Mouse (Mus musculus) hindbrain, embryonic 16.5 days (tissue): ENCODE data around the gene E130114P18Rik. TPM values are rescaled to one million over a fixed set of nuclear protein-coding genes. Genes with fewer than 3 reads are reported as not detected.

Experiments used
- ATAC-seq: fragments of 200-750 bp; cut with Nextera tagmentation; 2 replicates; pipeline ENCODE4 v1.8.0; 2017; ENCODE audit warnings: moderate TSS enrichment, moderate library complexity
- H3K27ac ChIP-seq: fragments of 300-500 bp; sonication (generic); 2 replicates; pipeline ENCODE4 v1.5.1; 2014; ENCODE audit warnings: low read depth, mild to moderate bottlenecking, control low read depth, low read length, moderate library complexity
- H3K27me3 ChIP-seq: fragments of 300-500 bp; sonication (generic); replicated peaks from 2 replicates; pipeline ENCODE4 v1.6.1; 2014; ENCODE audit warnings: low read length; ENCODE audit not compliant: control insufficient read depth, insufficient read depth
- H3K36me3 ChIP-seq: fragments of 300-500 bp; sonication (generic); 2 replicates; pipeline ENCODE4 v1.6.1; 2014; ENCODE audit warnings: mild to moderate bottlenecking, low read length, moderate library complexity, mixed read lengths; ENCODE audit not compliant: control insufficient read depth, insufficient read depth
- H3K4me1 ChIP-seq: fragments of 300-500 bp; sonication (generic); 2 replicates; pipeline ENCODE4 v1.6.1; 2014; ENCODE audit warnings: low read depth, low read length; ENCODE audit not compliant: control insufficient read depth, insufficient read depth
- H3K4me2 ChIP-seq: fragments of 300-500 bp; sonication (generic); 2 replicates; pipeline ENCODE4 v1.6.1; 2014; ENCODE audit warnings: mild to moderate bottlenecking, low read length, control low read depth, moderate library complexity
- H3K4me3 ChIP-seq: fragments of 300-500 bp; sonication (generic); 2 replicates; pipeline ENCODE4 v1.5.1; 2014; ENCODE audit warnings: mild to moderate bottlenecking, low read length, control low read depth, moderate library complexity
- H3K9ac ChIP-seq: fragments of 300-500 bp; sonication (generic); 2 replicates; pipeline ENCODE4 v1.6.1; 2014; ENCODE audit warnings: low read depth, mild to moderate bottlenecking, control low read depth, low read length, moderate library complexity
- H3K9me3 ChIP-seq: fragments of 300-500 bp; sonication (generic); 2 replicates; pipeline ENCODE4 v1.6.1; 2014; ENCODE audit warnings: mild to moderate bottlenecking, low read length, moderate library complexity; ENCODE audit not compliant: control insufficient read depth
- WGBS: fragments of 180-500 bp; shearing (Covaris S2); extraction: QIAGEN DNeasy Blood & Tissue Kit; methylation state at CpG from one replicate; pipeline ENCODE4 v1.1.7; 2014; 5-methylcytosine and 5-hydroxymethylcytosine counted together
- polyA plus RNA-seq: library from polyadenylated mRNA; unstranded; fragments of >200 nt; fragmentation: Nextera tagmentation; extraction: Ambion mirVana; gene quantifications from 2 replicates; pipeline ENCODE4 v1.2.1, GENCODE M21; 2015

Gene E130114P18Rik
- polyA plus RNA-seq, 1 experiment from 2014 or later: 21.5 TPM

DNA sequence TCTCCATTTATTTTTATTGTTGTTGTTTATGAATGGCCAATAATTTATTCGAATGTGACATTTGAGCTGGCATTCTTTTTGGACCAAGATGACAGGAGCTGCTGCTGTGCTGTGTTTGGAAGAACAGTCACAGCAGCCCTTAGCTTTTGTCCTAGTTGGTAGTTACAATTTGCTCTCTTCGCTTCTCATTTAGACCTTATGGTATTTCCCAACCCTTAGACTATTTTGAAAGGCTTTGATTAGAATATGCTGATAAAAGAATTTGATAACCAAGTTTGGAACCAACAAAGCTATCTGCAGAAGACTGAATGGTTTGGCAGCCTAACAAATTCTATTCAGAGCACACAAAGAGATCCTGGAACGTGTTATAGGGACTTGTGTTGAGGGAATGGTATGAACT is 40.6 kb upstream of the E130114P18Rik start:
- H3K4me3 ChIP-seq: no peak overlapping the region
- H3K9me3 ChIP-seq: no peaks in the 10 kb centered on the region
- no peak overlapping the region for H3K9ac ChIP-seq
- no peaks in the 10 kb centered on the region for H3K36me3 ChIP-seq
- H3K4me2 ChIP-seq: no peak overlapping the region
- peaks cover 3% of the 10 kb centered on the region for H3K4me1 ChIP-seq
- ATAC-seq: no peak
- H3K27me3 ChIP-seq: no peaks in the 10 kb centered on the region
- whole genome bisulfite sequencing: 69% methylated on average over 3 of the region's 3 CpGs
- H3K27ac ChIP-seq: no peak overlapping the region

DNA sequence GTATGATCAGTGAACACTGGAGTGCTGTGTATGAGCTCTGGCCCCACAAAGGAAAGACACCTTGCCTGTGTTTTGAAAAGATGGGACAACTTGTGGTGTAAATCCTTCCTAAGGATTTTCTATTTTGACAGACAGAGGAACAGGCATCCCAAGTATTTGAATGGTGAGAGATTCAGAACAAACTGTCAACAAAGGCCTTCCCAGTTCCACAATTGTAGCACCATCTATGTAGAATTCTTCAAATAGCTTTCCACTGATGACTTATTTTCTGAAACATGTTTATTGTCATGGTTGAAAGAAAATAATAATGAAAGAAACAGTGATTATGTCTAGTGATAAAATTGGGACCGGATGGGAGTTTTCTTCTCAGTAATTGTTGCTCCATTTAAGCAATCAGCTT is 39.9 kb upstream of the E130114P18Rik start:
- WGBS: 82% methylated on average over 1 of the region's 1 CpGs
- Histone ChIP-seq H3K4me3 (no peak overlapping the region), H3K36me3 (no peaks in the 10 kb centered on the region), H3K4me2 (no peak overlapping the region), H3K27me3 (no peaks in the 10 kb centered on the region), H3K9me3 (no peaks in the 10 kb centered on the region), H3K4me1 (peaks cover 3% of the 10 kb centered on the region), H3K9ac (no peak overlapping the region), H3K27ac (no peak overlapping the region)
- ATAC-seq: no peak

DNA sequence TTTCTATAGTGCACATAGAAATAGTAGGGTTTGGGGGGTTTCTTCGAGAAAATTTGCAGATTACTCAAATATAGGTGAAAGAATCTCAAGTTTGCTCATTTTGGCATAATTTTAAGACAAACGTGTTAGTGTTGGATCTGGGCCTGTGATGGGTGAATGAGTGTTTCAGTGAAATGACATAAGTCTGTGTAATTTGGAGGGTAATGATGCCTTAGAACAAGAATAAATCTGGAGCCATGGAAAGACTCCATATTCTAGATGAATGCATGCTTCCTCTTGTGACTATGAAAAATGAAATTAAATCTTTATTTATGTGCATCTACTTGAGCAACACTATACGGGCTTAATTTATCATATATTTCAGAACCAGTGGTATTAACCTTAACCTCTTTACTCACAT is 38.9 kb upstream of the E130114P18Rik start:
- H3K36me3 ChIP-seq: no peaks in the 10 kb centered on the region
- H3K9me3 ChIP-seq: no peaks in the 10 kb centered on the region
- no peak overlapping the region for H3K27ac ChIP-seq
- no peak overlapping the region for H3K9ac ChIP-seq
- H3K4me2 ChIP-seq: no peak overlapping the region
- WGBS: 81% methylated on average over 3 of the region's 3 CpGs
- H3K4me1 ChIP-seq: peaks cover 3% of the 10 kb centered on the region
- H3K4me3 ChIP-seq: no peak overlapping the region
- ATAC-seq: no peak
- no peaks in the 10 kb centered on the region for H3K27me3 ChIP-seq

DNA sequence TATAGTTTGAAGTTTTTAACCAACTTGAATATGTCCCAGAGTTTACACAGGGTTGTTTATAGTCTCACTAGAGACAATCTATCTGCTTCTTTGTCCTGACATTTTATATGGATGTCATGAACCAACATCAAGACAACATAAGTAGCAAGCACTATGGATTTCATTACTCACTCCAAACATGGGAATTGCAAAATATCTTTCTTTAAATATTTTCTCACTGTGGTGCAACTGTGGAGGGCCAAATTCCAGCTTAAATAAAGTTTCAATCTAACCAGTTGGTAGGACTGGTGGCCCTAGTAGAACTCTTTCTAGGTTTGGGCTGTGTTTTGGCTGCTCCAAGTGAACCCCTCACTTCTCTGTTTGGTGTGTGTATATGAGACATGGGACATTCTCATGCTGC is 38.1 kb upstream of the E130114P18Rik start:
- Histone ChIP-seq H3K9me3 (no peaks in the 10 kb centered on the region), H3K36me3 (no peaks in the 10 kb centered on the region), H3K27ac (no peak overlapping the region), H3K4me3 (no peak overlapping the region), H3K9ac (no peak overlapping the region), H3K4me2 (no peak overlapping the region), H3K4me1 (peaks cover 3% of the 10 kb centered on the region), H3K27me3 (no peaks in the 10 kb centered on the region)
- no peak for ATAC-seq

DNA sequence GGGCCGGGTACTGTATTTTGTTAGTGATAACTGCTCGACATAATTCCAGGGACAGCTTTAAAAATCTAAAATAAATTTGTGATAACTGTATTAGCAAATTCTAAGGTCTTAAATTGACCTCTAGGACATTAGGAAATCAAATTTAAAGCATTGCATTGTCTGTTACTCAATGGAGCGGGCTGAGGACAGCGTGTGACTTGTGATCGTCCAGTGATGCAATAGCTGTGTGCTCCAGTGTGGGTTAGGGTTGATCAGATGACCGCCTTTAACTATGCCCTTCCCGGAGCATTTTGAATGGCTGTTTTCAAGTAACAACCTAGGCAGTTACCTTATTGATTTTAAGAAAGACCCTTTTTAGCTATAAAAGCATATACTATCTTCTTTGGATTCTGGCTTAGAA is 36.6 kb upstream of the E130114P18Rik start:
- H3K4me3 ChIP-seq: no peak overlapping the region
- ATAC-seq: no peak
- no peak overlapping the region for H3K9ac ChIP-seq
- no peaks in the 10 kb centered on the region for H3K36me3 ChIP-seq
- H3K4me2 ChIP-seq: no peak overlapping the region
- 85% methylated on average over 7 of the region's 7 CpGs for WGBS
- H3K9me3 ChIP-seq: no peaks in the 10 kb centered on the region
- no peak overlapping the region for H3K27ac ChIP-seq
- no peaks in the 10 kb centered on the region for H3K27me3 ChIP-seq
- peaks cover 3% of the 10 kb centered on the region for H3K4me1 ChIP-seq

DNA sequence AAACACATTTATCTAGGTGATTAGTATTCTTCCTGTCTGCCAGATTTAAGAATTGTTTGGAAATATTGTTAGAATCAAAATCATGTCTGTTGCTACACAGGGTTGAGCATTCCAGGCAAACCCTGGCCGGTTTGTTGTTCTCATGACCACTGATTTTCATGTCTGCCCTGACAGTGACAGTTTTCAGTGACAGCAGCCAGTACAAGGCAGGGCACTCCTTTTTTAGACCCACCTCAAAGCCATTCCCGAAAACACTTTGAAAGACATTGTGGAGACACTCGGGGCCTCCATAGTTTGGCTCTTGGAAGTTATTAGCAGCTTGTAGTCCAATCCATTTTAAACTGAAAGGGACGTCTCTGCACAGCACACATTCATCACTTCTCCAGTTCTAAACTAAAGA is 36.1 kb upstream of the E130114P18Rik start:
- peaks cover 3% of the 10 kb centered on the region for H3K4me1 ChIP-seq
- H3K27ac ChIP-seq: no peak overlapping the region
- WGBS: 66% methylated on average over 4 of the region's 4 CpGs
- no peak overlapping the region for H3K4me3 ChIP-seq
- no peaks in the 10 kb centered on the region for H3K9me3 ChIP-seq
- H3K36me3 ChIP-seq: no peaks in the 10 kb centered on the region
- H3K4me2 ChIP-seq: no peak overlapping the region
- ATAC-seq: no peak
- H3K27me3 ChIP-seq: no peaks in the 10 kb centered on the region
- no peak overlapping the region for H3K9ac ChIP-seq

DNA sequence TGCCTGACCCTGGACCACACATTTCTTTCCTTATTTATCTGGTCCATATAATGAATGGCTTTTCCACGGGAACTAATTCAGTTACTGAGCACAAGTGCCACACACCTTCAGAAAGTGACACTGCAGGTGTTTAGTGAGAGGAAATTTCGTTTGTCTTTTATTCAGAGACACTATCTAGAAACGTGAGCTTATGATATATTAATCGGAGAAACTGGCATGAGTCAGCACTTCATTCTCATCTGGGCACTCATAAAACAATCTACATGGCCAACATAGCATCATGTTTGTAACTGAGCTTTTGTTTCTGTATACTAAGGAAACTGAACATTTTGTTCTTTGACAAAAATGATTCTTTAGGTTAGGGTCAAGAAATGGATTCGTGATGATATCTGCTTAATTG is 35.2 kb upstream of the E130114P18Rik start:
- Histone ChIP-seq H3K27me3 (no peaks in the 10 kb centered on the region), H3K4me2 (no peak overlapping the region), H3K9ac (no peak overlapping the region), H3K36me3 (no peaks in the 10 kb centered on the region), H3K4me3 (no peak overlapping the region), H3K4me1 (peaks cover 3% of the 10 kb centered on the region), H3K27ac (no peak overlapping the region), H3K9me3 (no peaks in the 10 kb centered on the region)
- ATAC-seq: no peak
- 81% methylated on average over 5 of the region's 5 CpGs for WGBS

DNA sequence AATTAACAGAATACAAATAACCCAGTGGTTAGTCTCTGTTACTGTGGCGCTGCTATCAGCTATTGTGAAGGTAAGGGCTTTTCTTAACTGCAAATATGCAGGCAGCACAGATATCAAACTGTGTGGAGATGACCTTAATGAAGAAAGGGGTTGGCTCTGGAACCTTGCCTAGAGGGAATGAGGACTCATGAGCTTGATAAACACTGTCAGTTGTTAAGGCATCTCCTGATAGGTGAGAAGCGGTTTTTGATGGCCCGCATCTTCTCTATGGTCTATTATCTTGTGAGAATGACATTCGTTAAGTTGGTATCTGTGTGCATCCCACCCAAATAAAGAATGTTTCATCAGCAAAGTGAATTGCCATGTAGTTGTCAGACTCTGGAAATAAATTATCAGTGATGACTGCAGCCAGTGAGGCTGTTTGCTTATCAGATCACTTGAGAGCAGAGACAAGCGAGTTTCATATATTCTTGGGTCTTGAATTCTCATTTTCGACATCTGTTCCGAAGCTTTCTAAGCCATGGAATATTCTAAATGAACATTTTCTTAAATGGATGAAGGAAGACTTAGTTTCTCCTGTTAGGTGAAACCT is 32.6 kb upstream of the E130114P18Rik start:
- H3K4me2 ChIP-seq: no peak overlapping the region
- WGBS: 76% methylated on average over 7 of the region's 7 CpGs
- H3K27me3 ChIP-seq: no peaks in the 10 kb centered on the region
- H3K9me3 ChIP-seq: no peaks in the 10 kb centered on the region
- no peak overlapping the region for H3K4me3 ChIP-seq
- no peak for ATAC-seq
- peaks cover 8% of the 10 kb centered on the region; the same call in 1 of the 2 replicates for H3K4me1 ChIP-seq
- no peaks in the 10 kb centered on the region for H3K36me3 ChIP-seq
- H3K9ac ChIP-seq: no peak overlapping the region
- no peak overlapping the region; the same call in 1 of the 2 replicates for H3K27ac ChIP-seq

DNA sequence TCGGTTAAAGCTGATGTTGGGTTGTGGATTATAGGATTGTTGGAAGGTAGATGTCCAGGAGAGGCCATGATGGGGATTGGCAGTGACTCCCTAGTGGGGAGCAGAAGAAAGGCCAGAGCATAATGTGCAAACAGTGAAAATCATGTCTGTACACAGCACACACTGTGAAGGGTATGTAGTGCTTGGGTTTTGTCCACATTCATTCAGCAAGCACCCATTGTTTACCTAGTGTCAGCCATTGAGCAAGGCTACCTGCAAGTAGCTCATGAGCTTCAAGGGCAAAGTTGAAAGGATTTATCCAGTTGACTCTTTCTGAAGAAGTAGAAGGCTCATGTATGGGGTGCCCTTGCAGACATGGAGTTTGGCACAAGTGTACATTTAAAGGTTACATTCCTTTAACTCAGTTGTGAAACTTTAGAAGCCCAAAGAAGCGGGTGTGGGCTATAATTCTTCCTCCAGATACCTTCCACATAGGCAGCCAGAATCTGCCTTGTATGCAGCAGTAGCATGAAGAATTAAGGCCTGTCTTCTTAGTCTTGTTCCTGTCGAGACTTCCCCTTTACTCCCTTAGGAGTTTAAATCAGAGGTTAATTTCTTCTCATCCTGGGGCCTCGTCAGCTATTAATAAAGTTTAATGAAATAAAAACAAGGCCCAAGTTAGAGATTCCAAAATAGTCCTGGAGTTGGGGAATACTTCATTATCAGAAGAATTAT is 31.9 kb upstream of the E130114P18Rik start:
- no peak overlapping the region for H3K4me3 ChIP-seq
- peaks cover 12% of the 10 kb centered on the region for H3K4me1 ChIP-seq
- H3K27me3 ChIP-seq: no peaks in the 10 kb centered on the region
- WGBS: 71% methylated on average over 4 of the region's 4 CpGs
- no peak overlapping the region for H3K4me2 ChIP-seq
- ATAC-seq: no peak
- no peak overlapping the region for H3K9ac ChIP-seq
- H3K36me3 ChIP-seq: no peaks in the 10 kb centered on the region
- no peak overlapping the region; the same call in 1 of the 2 replicates for H3K27ac ChIP-seq
- no peaks in the 10 kb centered on the region for H3K9me3 ChIP-seq
